Mouse (Mus musculus) hindbrain, embryonic 16.5 days (tissue): ENCODE data around the gene Zfp324. TPM values are rescaled to one million over a fixed set of nuclear protein-coding genes. Genes with fewer than 3 reads are reported as not detected.
A peak's percentile ranks its signal among the peaks of the same experiment; 100 is the strongest.

Source experiments
- ATAC-seq: fragments of 200-750 bp; cut with Nextera tagmentation; 2 replicates; pipeline ENCODE4 v1.8.0; 2017; ENCODE audit warnings: moderate TSS enrichment, moderate library complexity
- H3K27ac ChIP-seq: fragments of 300-500 bp; sonication (generic); 2 replicates; pipeline ENCODE4 v1.5.1; 2014; ENCODE audit warnings: low read depth, mild to moderate bottlenecking, control low read depth, low read length, moderate library complexity
- H3K27me3 ChIP-seq: fragments of 300-500 bp; sonication (generic); replicated peaks from 2 replicates; pipeline ENCODE4 v1.6.1; 2014; ENCODE audit warnings: low read length; ENCODE audit not compliant: control insufficient read depth, insufficient read depth
- H3K36me3 ChIP-seq: fragments of 300-500 bp; sonication (generic); 2 replicates; pipeline ENCODE4 v1.6.1; 2014; ENCODE audit warnings: mild to moderate bottlenecking, low read length, moderate library complexity, mixed read lengths; ENCODE audit not compliant: control insufficient read depth, insufficient read depth
- H3K4me1 ChIP-seq: fragments of 300-500 bp; sonication (generic); 2 replicates; pipeline ENCODE4 v1.6.1; 2014; ENCODE audit warnings: low read depth, low read length; ENCODE audit not compliant: control insufficient read depth, insufficient read depth
- H3K4me2 ChIP-seq: fragments of 300-500 bp; sonication (generic); 2 replicates; pipeline ENCODE4 v1.6.1; 2014; ENCODE audit warnings: mild to moderate bottlenecking, low read length, control low read depth, moderate library complexity
- H3K4me3 ChIP-seq: fragments of 300-500 bp; sonication (generic); 2 replicates; pipeline ENCODE4 v1.5.1; 2014; ENCODE audit warnings: mild to moderate bottlenecking, low read length, control low read depth, moderate library complexity
- H3K9ac ChIP-seq: fragments of 300-500 bp; sonication (generic); 2 replicates; pipeline ENCODE4 v1.6.1; 2014; ENCODE audit warnings: low read depth, mild to moderate bottlenecking, control low read depth, low read length, moderate library complexity
- H3K9me3 ChIP-seq: fragments of 300-500 bp; sonication (generic); 2 replicates; pipeline ENCODE4 v1.6.1; 2014; ENCODE audit warnings: mild to moderate bottlenecking, low read length, moderate library complexity; ENCODE audit not compliant: control insufficient read depth
- WGBS: fragments of 180-500 bp; shearing (Covaris S2); extraction: QIAGEN DNeasy Blood & Tissue Kit; methylation state at CpG from one replicate; pipeline ENCODE4 v1.1.7; 2014; 5-methylcytosine and 5-hydroxymethylcytosine counted together
- polyA plus RNA-seq: library from polyadenylated mRNA; unstranded; fragments of >200 nt; fragmentation: Nextera tagmentation; extraction: Ambion mirVana; gene quantifications from 2 replicates; pipeline ENCODE4 v1.2.1, GENCODE M21; 2015

The Zfp324 gene
- polyA plus RNA-seq, 1 experiment from 2014 or later, result 11.9 TPM

DNA sequence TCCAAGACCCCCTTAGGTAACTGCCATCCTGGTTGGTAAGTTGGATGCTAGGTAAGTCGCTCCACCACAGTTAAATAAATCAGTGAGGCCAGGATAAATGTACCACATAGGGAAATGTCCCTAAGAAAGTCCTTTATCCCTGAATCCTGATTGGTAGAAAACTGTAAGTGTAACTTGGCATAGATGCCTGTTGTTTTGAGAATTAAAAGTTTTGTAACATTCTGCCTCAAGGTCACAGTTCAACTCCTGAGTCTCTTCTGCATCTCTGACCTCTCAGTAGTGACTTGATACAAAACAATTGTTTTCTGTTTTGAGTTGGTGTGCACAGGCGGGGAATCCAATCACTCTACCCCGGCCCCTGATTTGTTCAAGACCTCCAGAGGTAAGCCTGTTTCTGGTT lies 33.2 kb downstream of the Zfp324 start, which contains the start of gene Trim28:
Gene Trim28 (plus strand): TSS at position 264 of the 400 bp plus-strand sequence.
- Histone ChIP-seq H3K9me3 (no peaks in the 10 kb centered on the region), H3K4me1 (no peaks in the 10 kb centered on the region), H3K9ac (no peak within 1 kb of the TSS), H3K36me3 (no peaks in the 10 kb centered on the region), H3K4me2 (no peak within 1 kb of the TSS), H3K27ac (no peak within 1 kb of the TSS), H3K27me3 (no peaks in the 10 kb centered on the region), H3K4me3 (no peak within 1 kb of the TSS)
- 92% methylated on average over 3 of the region's 3 CpGs for WGBS
- no peak for ATAC-seq

DNA sequence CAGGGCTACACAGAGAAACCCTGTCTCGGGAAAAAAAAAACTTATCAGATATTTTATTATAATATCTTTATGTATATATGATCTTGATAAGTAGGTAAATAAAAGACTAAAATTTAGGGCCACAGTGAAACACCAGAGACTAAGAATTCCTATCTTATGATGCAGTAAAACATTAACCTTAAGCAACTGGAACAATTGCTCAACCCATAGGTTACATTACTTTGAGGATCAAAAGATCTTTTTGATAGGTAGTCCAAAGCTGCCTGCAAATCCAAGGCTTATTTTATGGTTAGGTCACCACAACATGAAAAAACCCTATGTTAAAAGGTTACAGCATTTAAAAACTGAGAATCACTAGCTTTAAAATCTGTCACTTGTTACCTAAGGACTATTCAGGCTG lies 35.9 kb downstream of the Zfp324 start:
- 77% methylated on average over 1 of the region's 1 CpGs for WGBS
- H3K27me3 ChIP-seq, result no peaks in the 10 kb centered on the region
- ATAC-seq, result no peak

DNA sequence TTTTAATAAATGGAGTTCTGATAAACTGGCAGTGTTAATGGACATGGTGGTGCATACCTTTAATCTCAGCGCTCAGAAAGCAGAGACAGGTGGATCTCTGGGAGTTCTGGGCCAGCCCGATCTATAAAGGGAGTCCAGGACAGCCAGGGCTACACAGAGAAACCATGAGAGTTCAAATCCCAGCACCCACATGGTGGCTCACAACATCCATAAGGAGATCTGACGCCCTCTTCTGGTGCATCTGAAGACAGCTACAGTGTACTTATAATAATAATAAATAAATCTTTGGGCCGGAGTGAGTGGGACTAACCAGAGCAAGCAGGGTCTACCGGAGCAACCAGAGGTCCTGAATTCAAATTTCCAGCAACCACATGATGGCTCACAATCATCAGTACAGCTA lies 37.7 kb downstream of the Zfp324 start:
- 78% methylated on average over 5 of the region's 5 CpGs for WGBS
- ATAC-seq, result no peak
- H3K27me3 ChIP-seq, result no peaks in the 10 kb centered on the region
- H3K36me3 ChIP-seq, result peaks cover 20% of the 10 kb centered on the region
- no peak overlapping the region for H3K4me3 ChIP-seq
- no peak overlapping the region for H3K27ac ChIP-seq
- H3K4me2 ChIP-seq, result no peak overlapping the region
- H3K9me3 ChIP-seq, result no peaks in the 10 kb centered on the region
- H3K9ac ChIP-seq, result no peak overlapping the region
- H3K4me1 ChIP-seq, result peaks cover 7% of the 10 kb centered on the region

More for the DNA sequence above, 35.9 kb downstream of the Zfp324 start:
- Histone ChIP-seq H3K36me3 (peaks cover 12% of the 10 kb centered on the region), H3K4me2 (no peak overlapping the region), H3K4me3 (no peak overlapping the region), H3K27ac (no peak overlapping the region), H3K4me1 (no peaks in the 10 kb centered on the region), H3K9ac (no peak overlapping the region), H3K9me3 (no peaks in the 10 kb centered on the region)

DNA sequence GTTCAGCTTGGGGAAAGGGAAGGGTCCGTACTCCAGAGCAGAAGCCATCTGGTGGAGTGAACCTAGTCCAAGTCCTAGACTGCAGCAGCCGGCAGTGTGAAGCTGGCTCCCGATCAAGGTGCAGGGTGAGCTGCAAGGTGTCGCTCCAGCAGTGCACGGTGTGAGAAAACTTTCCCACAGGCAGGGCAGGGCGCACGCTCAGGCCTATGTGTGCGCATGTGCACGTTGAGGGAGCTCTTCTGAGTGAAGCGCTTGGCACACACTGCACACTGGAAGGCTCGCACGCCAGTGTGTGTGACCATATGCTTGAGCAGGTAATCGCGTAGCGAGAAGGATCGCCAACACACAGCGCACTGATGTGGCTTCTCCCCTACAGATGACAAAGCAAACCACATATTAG lies 40.4 kb downstream of the Zfp324 start:
- no peak overlapping the region for H3K4me2 ChIP-seq
- 80% methylated on average over 17 of the region's 17 CpGs for WGBS
- H3K9me3 ChIP-seq, result no peaks in the 10 kb centered on the region
- H3K27ac ChIP-seq, result no peak overlapping the region
- H3K9ac ChIP-seq, result no peak overlapping the region
- peaks cover 20% of the 10 kb centered on the region for H3K36me3 ChIP-seq
- no peaks in the 10 kb centered on the region for H3K27me3 ChIP-seq
- ATAC-seq, result no peak
- no peak overlapping the region for H3K4me3 ChIP-seq
- H3K4me1 ChIP-seq, result peaks cover 13% of the 10 kb centered on the region

DNA sequence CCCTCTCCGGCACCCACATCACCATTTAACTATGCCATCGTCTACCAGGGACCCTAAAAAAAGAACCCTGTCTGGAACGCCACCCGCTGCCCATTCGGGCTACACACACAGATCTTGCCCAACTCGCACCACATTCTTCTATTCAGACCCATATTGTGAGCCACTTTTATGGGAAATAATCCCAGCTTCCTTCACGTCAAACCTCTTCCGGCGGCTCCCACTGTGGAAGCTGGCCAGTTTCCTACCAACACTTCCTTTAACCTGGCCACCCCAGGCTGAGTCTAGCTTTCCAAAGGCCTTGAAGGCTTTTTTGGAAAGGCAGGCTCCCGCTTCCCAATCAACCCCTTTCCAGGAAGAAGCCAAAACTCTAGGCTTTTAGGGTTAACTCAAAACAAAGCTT lies 40.9 kb downstream of the Zfp324 start:
- peaks cover 13% of the 10 kb centered on the region for H3K4me1 ChIP-seq
- WGBS, result 86% methylated on average over 10 of the region's 10 CpGs
- no peak overlapping the region for H3K9ac ChIP-seq
- no peaks in the 10 kb centered on the region for H3K27me3 ChIP-seq
- H3K4me2 ChIP-seq, result no peak overlapping the region
- no peak overlapping the region for H3K27ac ChIP-seq
- H3K4me3 ChIP-seq, result no peak overlapping the region
- H3K36me3 ChIP-seq, result peaks cover 20% of the 10 kb centered on the region
- no peaks in the 10 kb centered on the region for H3K9me3 ChIP-seq
- no peak for ATAC-seq

DNA sequence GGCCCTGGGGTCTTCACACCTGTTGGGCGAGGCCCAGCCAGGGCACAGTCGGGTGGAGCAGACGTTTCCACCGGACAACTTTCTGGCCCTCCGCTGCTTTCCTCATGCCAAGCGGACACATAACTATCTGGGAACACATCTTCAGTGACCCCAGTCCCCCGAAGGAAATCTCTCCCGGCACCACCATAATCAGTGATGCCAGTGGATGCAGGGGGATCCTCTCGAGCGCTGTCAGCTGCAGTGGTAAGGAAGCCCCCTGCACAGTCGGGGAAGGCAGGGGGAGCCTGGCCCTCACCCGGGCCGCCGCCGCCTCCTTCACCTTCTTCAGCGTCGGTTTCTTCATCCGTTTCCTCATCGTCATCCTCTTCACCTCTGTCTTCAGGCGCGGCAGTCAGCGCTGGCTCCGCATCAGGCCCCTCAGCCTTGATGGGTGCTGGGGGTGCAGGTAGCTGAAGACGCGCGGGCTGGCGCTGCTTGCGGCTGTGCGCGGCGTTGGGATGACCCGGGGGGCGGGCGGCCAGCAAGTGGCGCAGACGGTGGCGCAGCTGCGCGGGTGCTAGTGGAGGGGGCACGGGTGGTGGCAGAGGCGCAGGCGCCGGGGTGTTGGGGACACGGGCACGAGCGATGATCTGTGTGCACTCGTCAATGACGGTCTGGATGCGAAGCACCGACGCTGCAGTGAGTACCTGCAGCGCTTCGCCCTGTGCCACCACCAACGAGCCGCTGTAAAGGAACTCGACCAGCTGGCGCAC lies 41.9 kb downstream of the Zfp324 start:
- peak overlapping the region; percentile 55 for H3K9ac ChIP-seq
- 36% methylated on average over 56 of the region's 57 CpGs for WGBS
- peak overlapping the region; percentile 25 for H3K4me3 ChIP-seq
- H3K4me1 ChIP-seq, result peaks cover 13% of the 10 kb centered on the region
- peaks cover 20% of the 10 kb centered on the region for H3K36me3 ChIP-seq
- no peaks in the 10 kb centered on the region for H3K27me3 ChIP-seq
- H3K27ac ChIP-seq, result no peak overlapping the region
- no peak for ATAC-seq
- H3K9me3 ChIP-seq, result no peaks in the 10 kb centered on the region
- peak overlapping the region; percentile 41 for H3K4me2 ChIP-seq

DNA sequence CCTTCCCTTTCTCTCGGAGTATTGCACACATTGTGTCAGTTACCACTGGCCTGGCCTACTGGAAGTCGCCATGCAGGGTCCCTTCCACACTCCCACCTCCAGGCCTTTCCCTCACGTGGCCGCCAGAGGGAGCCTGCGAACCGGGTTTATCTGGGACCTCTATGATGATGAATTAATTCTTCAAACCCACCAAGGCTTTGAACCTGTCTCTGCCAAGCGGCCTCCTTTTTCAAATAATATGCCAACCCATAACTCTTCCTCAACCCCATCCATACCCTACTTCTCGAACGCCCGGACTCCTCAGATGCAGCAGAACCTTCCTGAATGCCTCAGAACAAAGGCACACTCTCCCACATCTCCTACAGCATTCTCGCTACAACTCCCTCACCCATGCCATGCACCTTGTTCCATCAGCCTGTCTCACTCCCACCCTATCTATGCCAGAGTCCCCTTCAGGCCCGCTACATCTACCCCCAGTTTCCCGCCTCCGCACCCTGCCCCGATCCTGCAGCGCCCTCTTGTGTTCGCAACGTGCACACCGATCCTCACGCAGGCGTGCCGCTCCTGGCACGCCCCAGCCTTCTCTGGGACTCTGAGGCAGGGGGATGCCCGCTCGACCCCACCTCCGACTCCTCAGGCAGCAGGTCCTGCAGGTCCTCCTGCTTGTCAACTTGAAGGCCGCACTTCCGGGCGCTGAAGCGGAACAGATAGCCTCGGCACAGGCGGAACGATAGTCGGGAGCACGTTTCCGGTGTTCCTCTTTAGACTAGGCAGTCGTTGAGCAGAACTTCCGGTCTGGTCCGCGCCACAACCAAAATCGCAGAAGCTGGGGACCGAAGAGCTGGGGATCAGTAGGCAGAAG lies 43.7 kb downstream of the Zfp324 start:
- ATAC-seq, result peak; percentile 92
- Histone ChIP-seq H3K4me1 (peaks cover 13% of the 10 kb centered on the region), H3K36me3 (peaks cover 20% of the 10 kb centered on the region), H3K9me3 (no peaks in the 10 kb centered on the region), H3K27me3 (no peaks in the 10 kb centered on the region), H3K9ac (peak overlapping the region; percentile 94), H3K27ac (peak overlapping the region; percentile 96), H3K4me2 (peak overlapping the region; percentile 74), H3K4me3 (peak overlapping the region; percentile 79)
- under 1% methylated on average over 42 of the region's 42 CpGs for WGBS

DNA sequence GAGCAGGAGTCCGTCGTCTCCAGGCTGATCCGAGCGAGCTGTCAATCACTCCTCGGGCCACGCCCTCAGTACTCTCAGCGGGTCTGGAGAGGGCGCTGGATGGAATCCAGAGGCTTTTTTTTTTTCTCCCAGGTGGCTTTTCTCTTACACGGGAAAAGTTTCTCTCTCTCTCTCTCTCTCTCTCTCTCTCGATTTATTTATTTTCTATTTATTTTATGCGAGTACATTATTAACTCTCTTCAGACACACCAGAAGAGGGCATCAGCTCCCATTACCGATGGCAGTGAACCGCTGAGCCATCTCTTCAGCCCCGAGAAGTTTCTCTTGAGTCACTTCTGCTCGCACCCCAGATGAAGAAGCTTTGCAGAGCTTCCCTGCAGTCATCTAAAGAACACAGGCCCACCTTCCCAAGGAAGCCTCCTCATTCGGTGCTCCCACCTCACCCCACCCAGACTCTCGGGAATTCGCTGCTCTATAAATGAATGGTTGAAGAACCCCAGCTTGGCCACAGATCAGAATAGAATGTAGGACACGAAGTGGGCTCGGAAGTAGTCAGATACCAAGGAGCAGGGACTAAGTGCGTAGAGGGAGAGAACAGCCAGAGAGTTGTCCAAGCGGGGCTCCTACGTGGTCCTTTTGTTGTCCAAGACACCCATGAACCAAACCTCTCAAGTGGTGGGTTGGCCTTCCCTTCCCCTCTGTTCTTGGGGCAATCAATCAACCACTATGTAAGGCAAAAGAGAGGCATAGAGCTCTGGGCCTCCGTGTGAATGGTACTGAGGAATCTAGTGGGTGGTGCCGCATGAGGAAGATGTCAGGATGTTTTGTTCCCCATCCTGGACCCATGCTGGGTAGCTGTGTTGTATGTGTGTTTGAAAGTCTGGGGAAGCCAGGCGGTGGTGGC lies 44.6 kb downstream of the Zfp324 start, which contains the start of gene Zbtb45:
Gene Zbtb45 (minus strand): TSS at position 30 of the 904 bp plus-strand sequence.
- peak within 1 kb of the TSS; percentile 79 for H3K4me3 ChIP-seq
- peaks cover 20% of the 10 kb centered on the region for H3K36me3 ChIP-seq
- H3K9me3 ChIP-seq, result no peaks in the 10 kb centered on the region
- H3K4me2 ChIP-seq, result peak within 1 kb of the TSS; percentile 74
- 4% methylated on average over 26 of the region's 26 CpGs for WGBS
- H3K27ac ChIP-seq, result peak within 1 kb of the TSS; percentile 96
- peak within 1 kb of the TSS; percentile 94 for H3K9ac ChIP-seq
- no peaks in the 10 kb centered on the region for H3K27me3 ChIP-seq
- ATAC-seq, result no peak
- H3K4me1 ChIP-seq, result peaks cover 13% of the 10 kb centered on the region
